Mouse (Mus musculus) megakaryocyte-erythroid progenitor cell, adult 5-6 weeks (primary cell): ENCODE results near the gene Ssbp3. TPM values are rescaled to one million over a fixed set of nuclear protein-coding genes. Genes with fewer than 3 reads are reported as not detected.

ENCODE experiments used
- total RNA-seq, 2 experiments: library from RNA; stranded (forward) in 1 of 2; stranded (reverse) in 1 of 2; fragments of 200-1000, 215-1000 nt in 1 of 2; fragments of >200 nt in 1 of 2; fragmentation: Nextera tagmentation in 1 of 2; gene quantifications; 2 replicates each; pipeline ENCODE4 v1.2.3; 2014 to 2017

Gene Ssbp3
- total RNA-seq, 2 experiments from 2014 or later = 63.4 to 138 TPM

Other genes starting within 250 kb of the Ssbp3 start
- 53.0 and 56.3 TPM in 2 replicates for gene Ttc4, start 231.8 kb upstream of the Ssbp3 start, total RNA-seq (2014; fragmentation: Nextera tagmentation)
- gene Ttc4, start 231.8 kb upstream of the Ssbp3 start, total RNA-seq (2017) = 34.8 and 47.4 TPM in 2 replicates
- gene Mroh7, start 179.8 kb upstream of the Ssbp3 start, total RNA-seq (2014; fragmentation: Nextera tagmentation) = not detected in 2 replicates
- not detected in 2 replicates for gene Mroh7, start 179.8 kb upstream of the Ssbp3 start, total RNA-seq (2017)
- not detected in 2 replicates for gene Fam151a, start 176.8 kb upstream of the Ssbp3 start, total RNA-seq (2014; fragmentation: Nextera tagmentation)
- not detected in 2 replicates for gene Fam151a, start 176.8 kb upstream of the Ssbp3 start, total RNA-seq (2017)
- 1.0 and 2.1 TPM in 2 replicates for gene Acot11, start 105.7 kb upstream of the Ssbp3 start, total RNA-seq (2014; fragmentation: Nextera tagmentation)
- gene Acot11, start 105.7 kb upstream of the Ssbp3 start, total RNA-seq (2017) = 0.99 and 1.0 TPM in 2 replicates
- 104 and 107 TPM in 2 replicates for gene Mrpl37, start 156.2 kb downstream of the Ssbp3 start, total RNA-seq (2014; fragmentation: Nextera tagmentation)
- 61.0 and 78.5 TPM in 2 replicates for gene Mrpl37, start 156.2 kb downstream of the Ssbp3 start, total RNA-seq (2017)
- gene Cyb5rl, start 156.3 kb downstream of the Ssbp3 start, total RNA-seq (2014; fragmentation: Nextera tagmentation) = 8.1 and 11.5 TPM in 2 replicates
- 6.6 and 12.8 TPM in 2 replicates for gene Cyb5rl, start 156.3 kb downstream of the Ssbp3 start, total RNA-seq (2017)
- gene Cdcp2, start 186.2 kb downstream of the Ssbp3 start, total RNA-seq (2014; fragmentation: Nextera tagmentation) = not detected in 2 replicates
- not detected in 2 replicates for gene Cdcp2, start 186.2 kb downstream of the Ssbp3 start, total RNA-seq (2017)